Mouse (Mus musculus) midbrain, postnatal 0 days (tissue): ENCODE measurements around the gene Efhd1. TPM values are rescaled to one million over a fixed set of nuclear protein-coding genes. Genes with fewer than 3 reads are reported as not detected.
A peak's percentile ranks its signal among the peaks of the same experiment; 100 is the strongest.

Experiments used
- ATAC-seq: fragments of 200-750 bp; cut with Nextera tagmentation; 2 replicates; pipeline ENCODE4 v1.8.0; 2017; ENCODE audit warnings: moderate number of reproducible peaks, mild to moderate bottlenecking, moderate TSS enrichment, moderate library complexity; ENCODE audit not compliant: low FRiP score
- DNase-seq: peaks from one replicate; pipeline ENCODE4 v3.0.0-alpha.2; 2015; ENCODE audit warnings: low spot score
- H3K27ac ChIP-seq: fragments of 300-500 bp; sonication (generic); 2 replicates; pipeline ENCODE4 v1.5.1; 2014; ENCODE audit warnings: low read depth, mild to moderate bottlenecking, low read length, mixed read lengths
- H3K27me3 ChIP-seq: fragments of 300-500 bp; sonication (generic); 2 replicates; pipeline ENCODE4 v1.6.1; 2014; ENCODE audit warnings: low read length, control low read depth, mixed read lengths; ENCODE audit not compliant: insufficient read depth
- H3K36me3 ChIP-seq: fragments of 300-500 bp; sonication (generic); 2 replicates; pipeline ENCODE4 v1.6.1; 2014; ENCODE audit warnings: low read length, control low read depth, mixed read lengths; ENCODE audit not compliant: insufficient read depth
- H3K4me1 ChIP-seq: fragments of 300-500 bp; sonication (generic); 2 replicates; pipeline ENCODE4 v1.6.1; 2014; ENCODE audit warnings: mild to moderate bottlenecking, control low read depth, antibody characterized with exemption, low read length, mixed read lengths; ENCODE audit not compliant: insufficient read depth
- H3K4me2 ChIP-seq: fragments of 300-500 bp; sonication (generic); 2 replicates; pipeline ENCODE4 v1.6.1; 2014; ENCODE audit warnings: low read depth, mild to moderate bottlenecking, low read length, mixed read lengths; ENCODE audit not compliant: poor library complexity, severe bottlenecking
- H3K4me3 ChIP-seq: fragments of 300-500 bp; sonication (generic); 2 replicates; pipeline ENCODE4 v1.5.1; 2014; ENCODE audit warnings: low read depth, mild to moderate bottlenecking, low read length, moderate library complexity
- H3K9ac ChIP-seq: fragments of 300-500 bp; sonication (generic); replicated peaks from 2 replicates; pipeline ENCODE4 v1.6.1; 2014; ENCODE audit warnings: mild to moderate bottlenecking, low read length, moderate library complexity, mixed read lengths; ENCODE audit not compliant: poor library complexity, severe bottlenecking
- H3K9me3 ChIP-seq: fragments of 300-500 bp; sonication (generic); 2 replicates; pipeline ENCODE4 v1.6.1; 2016; ENCODE audit warnings: low read length, control low read depth
- CTCF ChIP-seq: IDR thresholded peaks from 2 replicates; pipeline ENCODE4 v1.5.1; 2016; ENCODE audit warnings: antibody characterized with exemption, mild to moderate bottlenecking
- WGBS: fragments of 180-500 bp; shearing (Covaris S2); extraction: QIAGEN DNeasy Blood & Tissue Kit; methylation state at CpG from one replicate; pipeline ENCODE4 v1.1.7; 2014; 5-methylcytosine and 5-hydroxymethylcytosine counted together
- polyA plus RNA-seq: library from polyadenylated mRNA; unstranded; fragments of >200 nt; fragmentation: Nextera tagmentation; extraction: Ambion mirVana; gene quantifications from 2 replicates; pipeline ENCODE4 v1.2.1, GENCODE M21; 2015
- total RNA-seq: library from RNA; depleted of rRNA; stranded (reverse); fragments of >200 nt; gene quantifications from 2 replicates; pipeline ENCODE4 v1.2.3, GENCODE M21; 2014; rRNA removed

Gene Efhd1
- 4.2 and 7.8 TPM in 2 replicates for total RNA-seq
- 1.7 and 2.6 TPM in 2 replicates for polyA plus RNA-seq

GRCm38 (mm10) chr1:87264134-87265006 lies at the start of gene Efhd1:
Efhd1 (plus strand) TSS chr1:87264363.
- DNase-seq: peak; percentile 42

DNA sequence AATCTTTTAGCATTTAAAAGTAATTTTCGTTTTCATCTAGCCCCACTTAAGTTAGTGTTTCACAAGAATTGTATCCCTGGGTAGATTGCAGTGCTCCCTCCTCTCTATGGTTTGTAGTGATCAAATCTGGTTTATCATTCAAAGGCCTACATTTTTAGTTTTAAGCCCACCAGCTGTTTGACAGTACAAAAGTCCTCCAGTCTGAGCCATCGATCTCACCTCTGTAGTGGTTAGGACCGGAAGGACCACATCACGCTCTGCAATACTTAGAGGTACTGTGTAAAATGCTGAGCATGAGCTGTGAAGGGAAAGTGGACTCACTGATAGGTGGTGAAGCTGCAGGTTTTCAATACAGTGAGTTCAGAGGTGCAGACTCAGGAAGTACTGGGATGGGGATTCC lies 49.4 kb upstream of the Efhd1 start:
- Histone ChIP-seq H3K4me1 (peaks cover 18% of the 10 kb centered on the region), H3K9me3 (no peaks in the 10 kb centered on the region), H3K4me3 (peak overlapping the region; percentile 88), H3K9ac (peak overlapping the region; percentile 96), H3K36me3 (peaks cover 2% of the 10 kb centered on the region; the same call in 1 of the 2 replicates), H3K27me3 (no peaks in the 10 kb centered on the region), H3K27ac (peak overlapping the region; percentile 93), H3K4me2 (peak overlapping the region; percentile 65)
- ATAC-seq (no peak), DNase-seq (no peak)
- WGBS: 38% methylated on average over 4 of the region's 4 CpGs
- TF ChIP-seq CTCF: no peak

More at GRCm38 (mm10) chr1:87264134-87265006, at the start of gene Efhd1:
- TF ChIP-seq CTCF: no peak
- Histone ChIP-seq H3K4me1 (peaks cover 12% of the 10 kb centered on the region; the same call in 1 of the 2 replicates), H3K4me2 (peak within 1 kb of the TSS; percentile 98), H3K4me3 (peak within 1 kb of the TSS; percentile 44), H3K27me3 (peaks cover 50% of the 10 kb centered on the region), H3K36me3 (no peaks in the 10 kb centered on the region), H3K27ac (no peak within 1 kb of the TSS), H3K9ac (peak within 1 kb of the TSS; percentile 46), H3K9me3 (no peaks in the 10 kb centered on the region)
- under 1% methylated on average over 69 of the region's 70 CpGs for WGBS
- peak; percentile 48; the same call in 1 of the 2 replicates for ATAC-seq

GRCm38 (mm10) chr1:87217938-87218337 lies 46.2 kb upstream of the Efhd1 start:
- WGBS: 64% methylated on average over 3 of the region's 3 CpGs
- Histone ChIP-seq H3K27ac (no peak overlapping the region), H3K9me3 (no peaks in the 10 kb centered on the region), H3K4me1 (peaks cover 17% of the 10 kb centered on the region), H3K9ac (no peak overlapping the region), H3K27me3 (no peaks in the 10 kb centered on the region), H3K36me3 (peaks cover 31% of the 10 kb centered on the region), H3K4me2 (no peak overlapping the region), H3K4me3 (no peak overlapping the region)
- peak; percentile 79 for TF ChIP-seq CTCF
- DNase-seq: peak; percentile 40
- ATAC-seq: no peak

DNA sequence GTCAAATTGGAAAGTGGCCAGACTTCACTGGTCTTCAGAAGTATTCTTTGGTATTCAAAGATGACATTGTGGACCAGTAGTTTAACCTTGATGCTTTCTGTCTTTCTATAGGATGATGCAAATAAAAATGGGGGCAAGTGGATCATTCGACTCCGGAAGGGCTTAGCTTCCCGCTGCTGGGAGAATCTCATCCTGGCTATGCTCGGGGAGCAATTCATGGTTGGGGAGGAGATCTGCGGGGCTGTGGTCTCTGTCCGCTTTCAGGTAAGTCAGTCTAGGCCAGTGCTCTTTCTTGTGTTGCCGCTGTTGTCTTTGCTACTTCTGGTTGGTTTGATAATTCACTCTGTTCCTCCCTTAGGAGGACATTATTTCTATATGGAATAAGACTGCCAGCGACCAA lies 38.4 kb upstream of the Efhd1 start:
- Histone ChIP-seq H3K36me3 (peaks cover 76% of the 10 kb centered on the region), H3K9ac (no peak overlapping the region), H3K9me3 (no peaks in the 10 kb centered on the region), H3K4me3 (no peak overlapping the region), H3K27ac (no peak overlapping the region), H3K27me3 (no peaks in the 10 kb centered on the region), H3K4me1 (no peaks in the 10 kb centered on the region), H3K4me2 (no peak overlapping the region)
- WGBS: 98% methylated on average over 8 of the region's 8 CpGs
- DNase-seq: no peak
- ATAC-seq: no peak
- no peak for TF ChIP-seq CTCF

- TF ChIP-seq CTCF: no peak
- Histone ChIP-seq H3K27me3 (no peaks in the 10 kb centered on the region), H3K27ac (no peak overlapping the region), H3K9me3 (no peaks in the 10 kb centered on the region), H3K9ac (no peak overlapping the region), H3K4me3 (no peak overlapping the region), H3K36me3 (peaks cover 73% of the 10 kb centered on the region), H3K4me1 (no peaks in the 10 kb centered on the region), H3K4me2 (no peak overlapping the region)
- 97% methylated on average over 1 of the region's 1 CpGs for WGBS
- ATAC-seq (no peak), DNase-seq (no peak)
Measured at GRCm38 (mm10) chr1:87226409-87227159, 37.6 kb upstream of the Efhd1 start.
